Mouse (Mus musculus): ENCODE results near the gene Nebl. TPM values are rescaled to one million over a fixed set of nuclear protein-coding genes. Genes with fewer than 3 reads are reported as not detected.

Gene Nebl
- polyA plus RNA-seq, 1 experiment, result 2.4 TPM

DNA sequence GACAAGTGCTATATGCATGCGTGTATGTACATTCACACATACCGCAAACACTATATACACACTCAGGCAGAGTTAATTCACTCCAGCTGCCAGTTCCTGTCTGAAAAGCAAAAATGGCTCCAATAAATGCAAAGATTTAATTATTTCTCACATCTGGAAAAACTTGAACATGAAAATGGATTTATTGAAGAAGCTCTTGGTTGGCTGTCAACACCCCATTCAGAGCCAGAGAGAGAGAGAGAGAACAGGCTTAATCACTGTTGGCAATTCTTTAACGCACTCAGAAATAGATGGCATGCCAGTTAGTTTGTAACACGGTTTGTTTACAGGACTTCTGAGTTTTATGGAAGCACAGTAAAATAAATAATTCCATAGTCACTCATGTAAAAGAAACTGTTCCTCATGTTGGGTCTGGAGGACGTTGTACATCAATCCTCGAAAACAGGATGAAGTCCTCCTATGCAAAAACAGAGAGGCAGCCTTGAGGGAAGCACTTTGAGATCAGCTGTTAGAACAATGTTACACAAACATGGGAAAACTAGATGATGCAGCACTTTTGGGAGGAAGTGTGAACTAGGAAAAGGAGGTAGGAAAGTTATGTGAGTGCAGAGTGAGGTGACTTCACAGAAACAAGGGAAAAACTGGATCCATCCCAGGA, 265.6 kb downstream of the Nebl start:
- Histone ChIP-seq H3K36me3 (ENCODE audit: control insufficient read depth, insufficient read depth, low read length) (no peaks in the 10 kb centered on the region), H3K27ac (ENCODE audit: insufficient read depth, low read depth, low read length) (no peak overlapping the region), H3K4me1 (ENCODE audit: control insufficient read depth, insufficient read depth, insufficient read length, low read length) (no peaks in the 10 kb centered on the region), H3K27me3 (ENCODE audit: control insufficient read depth, insufficient read depth, low read length) (no peaks in the 10 kb centered on the region), H3K4me3 (ENCODE audit: low read depth, low read length) (no peak overlapping the region)
- no peak for TF ChIP-seq POLR2A (IDR thresholded peaks at IDR 0.05; ENCODE audit: low read depth, low read length)
- TF ChIP-seq CTCF (IDR thresholded peaks at IDR 0.05; ENCODE audit: extremely low read depth, insufficient read length, insufficient replicate concordance, low read depth, low read length), result no peak
- 75% methylated on average over 6 of the region's 6 CpGs for WGBS

DNA sequence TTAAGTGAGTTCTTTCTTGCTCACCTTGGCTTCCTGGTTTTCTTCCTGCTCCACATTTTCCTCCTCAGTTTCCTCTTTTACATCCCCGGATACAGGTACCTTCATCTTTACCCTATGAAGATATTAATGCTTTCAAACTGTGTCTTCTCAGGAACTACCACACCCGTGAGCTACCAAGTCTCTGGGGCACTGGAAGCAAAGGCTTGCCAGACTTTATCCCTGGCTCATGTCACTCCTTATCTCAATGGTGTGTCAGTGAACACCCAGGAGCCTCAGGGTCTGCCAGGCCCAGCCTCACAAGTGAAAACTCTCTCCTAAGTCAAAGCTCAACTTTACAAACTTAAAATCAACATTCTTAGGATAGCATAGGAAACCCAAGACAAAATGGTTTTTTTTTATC, 270.8 kb downstream of the Nebl start:
- Histone ChIP-seq H3K4me1 (ENCODE audit: control insufficient read depth, insufficient read depth, insufficient read length, low read length) (no peaks in the 10 kb centered on the region), H3K27ac (ENCODE audit: insufficient read depth, low read depth, low read length) (no peak overlapping the region), H3K36me3 (ENCODE audit: control insufficient read depth, insufficient read depth, low read length) (no peaks in the 10 kb centered on the region), H3K4me3 (ENCODE audit: low read depth, low read length) (no peak overlapping the region), H3K27me3 (ENCODE audit: control insufficient read depth, insufficient read depth, low read length) (no peaks in the 10 kb centered on the region)
- 53% methylated on average over 2 of the region's 2 CpGs for WGBS
- no peak for TF ChIP-seq CTCF (IDR thresholded peaks at IDR 0.05; ENCODE audit: extremely low read depth, insufficient read length, insufficient replicate concordance, low read depth, low read length)
- TF ChIP-seq POLR2A (IDR thresholded peaks at IDR 0.05; ENCODE audit: low read depth, low read length), result no peak

DNA sequence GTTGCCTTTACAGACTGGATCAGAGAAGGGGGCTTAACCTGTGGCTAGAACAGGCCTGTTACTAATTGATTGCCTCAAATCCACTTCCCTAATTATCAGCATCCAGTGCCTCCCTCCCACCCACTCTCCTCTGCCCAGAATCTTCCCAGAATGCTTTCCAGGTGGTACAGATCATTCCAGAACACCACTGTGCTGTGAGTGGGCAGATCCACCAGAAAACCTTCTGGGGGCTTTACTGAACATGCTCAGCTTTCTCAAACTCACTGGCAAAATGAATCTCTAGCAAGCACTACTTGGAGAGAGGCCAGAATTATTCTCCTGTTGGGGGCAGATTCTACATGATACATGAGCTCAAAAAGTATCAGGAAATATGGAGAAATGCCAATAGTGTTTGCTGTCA, 277.6 kb downstream of the Nebl start:
- TF ChIP-seq CTCF (IDR thresholded peaks at IDR 0.05; ENCODE audit: extremely low read depth, insufficient read length, insufficient replicate concordance, low read depth, low read length), result no peak
- no peak for TF ChIP-seq POLR2A (IDR thresholded peaks at IDR 0.05; ENCODE audit: low read depth, low read length)
- H3K4me1 ChIP-seq (ENCODE audit: control insufficient read depth, insufficient read depth, insufficient read length, low read length), result no peaks in the 10 kb centered on the region
- no peaks in the 10 kb centered on the region for H3K36me3 ChIP-seq (ENCODE audit: control insufficient read depth, insufficient read depth, low read length)
- H3K4me3 ChIP-seq (ENCODE audit: low read depth, low read length), result no peak overlapping the region
- no peak overlapping the region for H3K27ac ChIP-seq (ENCODE audit: insufficient read depth, low read depth, low read length)
- no peaks in the 10 kb centered on the region for H3K27me3 ChIP-seq (ENCODE audit: control insufficient read depth, insufficient read depth, low read length)

DNA sequence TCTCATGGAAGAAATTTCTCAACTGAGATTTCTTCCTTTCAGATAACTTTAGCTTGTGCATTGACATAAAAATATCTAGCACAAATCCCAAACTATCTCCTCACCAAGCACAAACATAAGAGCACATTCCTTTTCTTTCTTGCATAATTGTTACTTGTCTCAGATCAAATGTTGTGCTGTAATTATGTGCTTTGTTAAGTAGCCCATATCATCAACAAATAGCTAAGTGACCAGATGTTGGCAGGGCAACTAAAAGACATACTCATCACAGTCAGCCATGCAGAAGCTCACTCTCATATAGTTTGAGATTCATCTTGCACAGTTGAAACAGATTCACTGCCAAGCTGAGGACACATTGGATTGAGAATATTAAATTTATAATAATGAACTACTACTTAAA, 282.9 kb downstream of the Nebl start:
- Histone ChIP-seq H3K4me1 (ENCODE audit: control insufficient read depth, insufficient read depth, insufficient read length, low read length) (no peaks in the 10 kb centered on the region), H3K4me3 (ENCODE audit: low read depth, low read length) (no peak overlapping the region), H3K27ac (ENCODE audit: insufficient read depth, low read depth, low read length) (no peak overlapping the region), H3K36me3 (ENCODE audit: control insufficient read depth, insufficient read depth, low read length) (no peaks in the 10 kb centered on the region), H3K27me3 (ENCODE audit: control insufficient read depth, insufficient read depth, low read length) (no peaks in the 10 kb centered on the region)
- TF ChIP-seq CTCF (IDR thresholded peaks at IDR 0.05; ENCODE audit: extremely low read depth, insufficient read length, insufficient replicate concordance, low read depth, low read length) (no peak), POLR2A (IDR thresholded peaks at IDR 0.05; ENCODE audit: low read depth, low read length) (no peak)

DNA sequence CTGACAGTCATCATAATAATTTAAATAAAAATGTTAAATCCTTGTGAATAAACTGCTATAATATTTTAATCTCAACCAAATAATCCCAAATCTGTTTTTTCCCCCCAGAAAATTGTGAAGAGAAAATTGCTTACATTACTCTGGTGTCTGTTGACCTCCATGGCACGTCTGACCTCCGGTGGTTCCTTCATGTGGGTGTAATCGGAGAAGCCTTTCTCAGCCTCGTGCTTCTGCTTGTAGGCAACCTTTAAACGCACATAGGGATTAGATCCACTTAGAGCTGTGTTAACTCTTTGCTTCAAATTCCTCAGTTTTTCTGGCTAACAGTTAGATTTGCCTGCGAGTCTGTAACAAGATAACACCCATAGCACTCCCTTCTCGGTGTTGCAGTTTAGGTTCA, 287.7 kb downstream of the Nebl start:
- H3K4me1 ChIP-seq (ENCODE audit: control insufficient read depth, insufficient read depth, insufficient read length, low read length), result no peaks in the 10 kb centered on the region
- H3K27ac ChIP-seq (ENCODE audit: insufficient read depth, low read depth, low read length), result no peak overlapping the region
- H3K27me3 ChIP-seq (ENCODE audit: control insufficient read depth, insufficient read depth, low read length), result no peaks in the 10 kb centered on the region
- WGBS, result 56% methylated on average over 7 of the region's 7 CpGs
- no peak for TF ChIP-seq CTCF (IDR thresholded peaks at IDR 0.05; ENCODE audit: extremely low read depth, insufficient read length, insufficient replicate concordance, low read depth, low read length)
- no peak for TF ChIP-seq POLR2A (IDR thresholded peaks at IDR 0.05; ENCODE audit: low read depth, low read length)
- H3K4me3 ChIP-seq (ENCODE audit: low read depth, low read length), result no peak overlapping the region
- no peaks in the 10 kb centered on the region for H3K36me3 ChIP-seq (ENCODE audit: control insufficient read depth, insufficient read depth, low read length)

DNA sequence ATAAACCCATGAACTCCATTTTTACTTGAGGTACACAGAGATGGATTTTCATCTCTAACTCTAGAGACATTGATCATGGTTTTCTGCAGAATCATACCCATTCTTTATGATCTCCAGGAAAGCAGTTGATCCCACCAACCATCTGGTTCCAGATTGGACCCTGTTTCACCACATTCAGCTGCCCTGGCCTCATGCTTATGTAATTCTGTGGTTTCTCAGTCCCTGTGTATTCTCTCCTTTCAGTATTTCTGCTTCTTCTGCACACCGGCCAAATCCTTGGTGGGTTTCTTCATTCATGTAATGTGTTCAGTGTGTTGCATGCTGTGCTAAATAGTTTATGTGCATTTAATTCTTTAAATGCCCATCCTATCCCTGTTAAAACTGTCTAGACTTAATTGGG, 292.9 kb downstream of the Nebl start:
- Histone ChIP-seq H3K27ac (ENCODE audit: insufficient read depth, low read depth, low read length) (no peak overlapping the region), H3K4me3 (ENCODE audit: low read depth, low read length) (no peak overlapping the region), H3K4me1 (ENCODE audit: control insufficient read depth, insufficient read depth, insufficient read length, low read length) (no peaks in the 10 kb centered on the region), H3K27me3 (ENCODE audit: control insufficient read depth, insufficient read depth, low read length) (no peaks in the 10 kb centered on the region), H3K36me3 (ENCODE audit: control insufficient read depth, insufficient read depth, low read length) (no peaks in the 10 kb centered on the region)
- TF ChIP-seq POLR2A (IDR thresholded peaks at IDR 0.05; ENCODE audit: low read depth, low read length) (no peak), CTCF (IDR thresholded peaks at IDR 0.05; ENCODE audit: extremely low read depth, insufficient read length, insufficient replicate concordance, low read depth, low read length) (no peak)
- 75% methylated on average over 1 of the region's 1 CpGs for WGBS

DNA sequence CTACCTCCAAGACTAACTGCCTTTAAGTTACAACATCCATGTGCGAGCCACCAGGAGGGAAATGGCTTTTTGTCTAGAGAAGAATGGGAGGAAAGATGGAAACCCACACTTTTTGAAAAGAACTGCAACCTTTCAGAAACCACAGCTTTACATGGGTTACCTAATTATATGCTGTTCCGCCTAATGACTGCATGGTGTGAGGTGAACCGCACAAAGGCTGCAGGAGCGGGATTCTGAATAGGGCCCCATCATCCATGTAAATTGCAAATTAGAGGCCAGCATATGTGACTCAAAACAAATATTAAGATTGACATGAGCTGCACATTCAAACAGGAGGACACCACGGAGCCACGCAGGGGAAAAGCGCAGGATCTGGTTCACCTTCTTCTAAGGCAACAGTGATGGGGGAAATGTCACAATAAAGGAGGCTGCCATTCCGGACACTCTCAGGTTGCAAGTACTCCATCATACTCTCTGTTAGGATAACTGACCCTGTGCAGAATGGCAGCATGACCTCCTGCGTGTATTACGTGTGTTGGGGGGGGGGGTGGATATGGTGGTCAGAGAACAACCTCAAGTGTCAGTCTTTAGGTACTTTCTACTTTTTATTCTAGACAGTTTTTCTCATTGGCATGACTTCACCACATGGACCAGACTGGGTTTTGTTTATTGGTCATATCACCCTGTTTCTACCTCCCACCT, 294.4 kb downstream of the Nebl start:
- H3K27me3 ChIP-seq (ENCODE audit: control insufficient read depth, insufficient read depth, low read length), result no peaks in the 10 kb centered on the region
- 92% methylated on average over 10 of the region's 10 CpGs for WGBS
- H3K4me3 ChIP-seq (ENCODE audit: low read depth, low read length), result no peak overlapping the region
- H3K4me1 ChIP-seq (ENCODE audit: control insufficient read depth, insufficient read depth, insufficient read length, low read length), result no peaks in the 10 kb centered on the region
- H3K36me3 ChIP-seq (ENCODE audit: control insufficient read depth, insufficient read depth, low read length), result no peaks in the 10 kb centered on the region
- TF ChIP-seq POLR2A (IDR thresholded peaks at IDR 0.05; ENCODE audit: low read depth, low read length), result no peak
- no peak for TF ChIP-seq CTCF (IDR thresholded peaks at IDR 0.05; ENCODE audit: extremely low read depth, insufficient read length, insufficient replicate concordance, low read depth, low read length)
- no peak overlapping the region for H3K27ac ChIP-seq (ENCODE audit: insufficient read depth, low read depth, low read length)

Measured in small intestine, adult 2 months (tissue).